Mouse (Mus musculus): ENCODE measurements around the gene Gm10563. TPM values are rescaled to one million over a fixed set of nuclear protein-coding genes. Genes with fewer than 3 reads are reported as not detected.

Gene Gm10563
- polyA plus RNA-seq, 1 experiment, result not detected

DNA sequence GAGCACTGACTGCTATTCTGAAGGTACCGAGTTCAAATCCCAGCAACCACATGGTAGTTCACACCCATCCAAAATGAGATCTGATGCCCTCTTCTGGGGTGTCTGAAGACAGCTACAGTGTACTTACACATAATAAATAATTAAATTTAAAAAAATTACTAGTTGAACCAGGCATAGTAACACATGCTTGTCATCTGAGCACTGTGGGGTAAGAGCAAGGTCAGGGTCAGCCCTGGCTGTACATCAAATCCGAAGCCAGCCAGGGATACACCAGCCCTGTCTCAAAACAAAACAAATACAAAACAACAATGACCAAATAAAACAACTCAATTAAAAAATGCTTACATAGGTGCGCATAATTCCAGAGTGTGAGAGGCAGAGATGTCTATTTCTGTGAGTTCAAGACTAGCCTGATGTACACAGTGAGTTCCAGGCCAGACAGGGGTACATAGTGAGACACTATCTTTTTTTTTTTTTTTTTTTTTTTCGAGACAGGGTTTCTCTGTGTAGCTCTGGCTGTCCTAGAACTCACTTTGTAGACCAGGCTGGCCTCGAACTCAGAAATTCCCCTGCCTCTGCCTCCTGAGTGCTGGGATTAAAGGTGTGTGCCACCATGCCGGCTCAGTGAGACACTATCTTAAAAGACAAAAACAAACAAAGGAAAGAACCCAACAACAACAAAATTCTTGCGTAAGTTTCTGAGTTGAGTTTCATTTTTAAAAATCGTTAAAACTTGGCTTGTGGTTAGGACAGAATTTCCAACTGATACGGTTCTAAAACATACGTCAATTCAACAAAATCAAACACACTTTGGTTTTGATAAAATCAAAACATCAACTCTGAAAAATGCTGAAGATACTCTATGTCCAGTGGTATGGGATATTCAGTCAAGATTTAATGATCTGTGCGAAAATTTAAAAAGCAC, 45.0 kb downstream of the Gm10563 start:
- peaks cover 6% of the 10 kb centered on the region for H3K4me1 ChIP-seq (replicated peaks; ENCODE audit: control insufficient read depth, insufficient read depth, low read length)
- H3K36me3 ChIP-seq (ENCODE audit: control insufficient read depth, insufficient read depth, low read length), result no peaks in the 10 kb centered on the region
- no peak for DNase-seq
- no peak overlapping the region for H3K4me3 ChIP-seq (ENCODE audit: control insufficient read depth, insufficient read depth, low read length)
- no peak for TF ChIP-seq POLR2A (IDR thresholded peaks at IDR 0.05; ENCODE audit: control insufficient read depth, extremely low read depth, insufficient read depth, low read length, poor library complexity)
- TF ChIP-seq CTCF (IDR thresholded peaks at IDR 0.05; ENCODE audit: borderline replicate concordance, control insufficient read depth, extremely low read depth, insufficient read depth, low read length, poor library complexity), result no peak
- H3K27me3 ChIP-seq (ENCODE audit: control insufficient read depth, insufficient read depth, low read length), result no peaks in the 10 kb centered on the region
- peak overlapping the region; percentile 41; the same call in 1 of the 2 replicates for H3K27ac ChIP-seq (ENCODE audit: control insufficient read depth, insufficient read depth, low read length)
- WGBS, result 38% methylated on average over 11 of the region's 11 CpGs

- H3K4me1 ChIP-seq (replicated peaks; ENCODE audit: control insufficient read depth, insufficient read depth, low read length), result no peaks in the 10 kb centered on the region; the same call in 1 of the 2 replicates
- H3K36me3 ChIP-seq (ENCODE audit: control insufficient read depth, insufficient read depth, low read length), result no peaks in the 10 kb centered on the region
- DNase-seq, result no peak
- no peak for TF ChIP-seq POLR2A (IDR thresholded peaks at IDR 0.05; ENCODE audit: control insufficient read depth, extremely low read depth, insufficient read depth, low read length, poor library complexity)
- TF ChIP-seq CTCF (IDR thresholded peaks at IDR 0.05; ENCODE audit: borderline replicate concordance, control insufficient read depth, extremely low read depth, insufficient read depth, low read length, poor library complexity), result no peak
- no peaks in the 10 kb centered on the region for H3K27me3 ChIP-seq (ENCODE audit: control insufficient read depth, insufficient read depth, low read length)
- 57% methylated on average over 17 of the region's 20 CpGs for WGBS
- H3K27ac ChIP-seq (ENCODE audit: control insufficient read depth, insufficient read depth, low read length), result no peak overlapping the region
- no peak overlapping the region for H3K4me3 ChIP-seq (ENCODE audit: control insufficient read depth, insufficient read depth, low read length)
Observed at GRCm38 (mm10) chr4:155598536-155598935, 46.7 kb downstream of the Gm10563 start.

DNA sequence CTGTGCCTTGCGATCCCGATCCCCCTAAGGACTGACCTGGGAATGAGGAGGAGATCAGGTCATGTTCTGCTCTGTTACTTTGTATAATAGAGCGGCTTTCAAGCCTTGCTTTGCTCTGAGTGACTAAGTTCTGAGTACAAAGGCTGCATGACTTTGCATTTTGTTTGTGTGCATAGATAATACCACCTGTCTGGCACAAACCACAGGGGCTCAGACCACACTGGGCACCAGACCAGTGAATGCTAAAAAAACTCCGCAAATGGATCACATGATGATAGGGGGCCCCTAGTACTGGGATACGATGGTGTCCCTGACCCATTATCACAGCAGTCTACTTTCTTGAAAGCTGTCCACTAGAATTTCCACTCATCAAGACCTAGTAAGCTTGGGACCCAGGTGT, 48.6 kb downstream of the Gm10563 start:
- H3K27me3 ChIP-seq (ENCODE audit: control insufficient read depth, insufficient read depth, low read length), result no peaks in the 10 kb centered on the region
- DNase-seq, result no peak
- no peaks in the 10 kb centered on the region for H3K4me1 ChIP-seq (replicated peaks; ENCODE audit: control insufficient read depth, insufficient read depth, low read length)
- TF ChIP-seq POLR2A (IDR thresholded peaks at IDR 0.05; ENCODE audit: control insufficient read depth, extremely low read depth, insufficient read depth, low read length, poor library complexity) (no peak), CTCF (IDR thresholded peaks at IDR 0.05; ENCODE audit: borderline replicate concordance, control insufficient read depth, extremely low read depth, insufficient read depth, low read length, poor library complexity) (no peak)
- H3K4me3 ChIP-seq (ENCODE audit: control insufficient read depth, insufficient read depth, low read length), result no peak overlapping the region
- no peak overlapping the region for H3K27ac ChIP-seq (ENCODE audit: control insufficient read depth, insufficient read depth, low read length)
- WGBS, result 29% methylated on average over 5 of the region's 5 CpGs
- H3K36me3 ChIP-seq (ENCODE audit: control insufficient read depth, insufficient read depth, low read length), result no peaks in the 10 kb centered on the region

- 74% methylated on average over 3 of the region's 3 CpGs for WGBS
- H3K36me3 ChIP-seq (ENCODE audit: control insufficient read depth, insufficient read depth, low read length), result no peaks in the 10 kb centered on the region
- no peaks in the 10 kb centered on the region for H3K4me1 ChIP-seq (replicated peaks; ENCODE audit: control insufficient read depth, insufficient read depth, low read length)
- TF ChIP-seq POLR2A (IDR thresholded peaks at IDR 0.05; ENCODE audit: control insufficient read depth, extremely low read depth, insufficient read depth, low read length, poor library complexity) (no peak), CTCF (IDR thresholded peaks at IDR 0.05; ENCODE audit: borderline replicate concordance, control insufficient read depth, extremely low read depth, insufficient read depth, low read length, poor library complexity) (no peak)
- no peaks in the 10 kb centered on the region for H3K27me3 ChIP-seq (ENCODE audit: control insufficient read depth, insufficient read depth, low read length)
- H3K4me3 ChIP-seq (ENCODE audit: control insufficient read depth, insufficient read depth, low read length), result no peak overlapping the region
- no peak overlapping the region for H3K27ac ChIP-seq (ENCODE audit: control insufficient read depth, insufficient read depth, low read length)
- DNase-seq, result no peak
Observed at GRCm38 (mm10) chr4:155595777-155596176, 49.4 kb downstream of the Gm10563 start.

GRCm38 (mm10) chr4:155593780-155594179, 51.4 kb downstream of the Gm10563 start:
- Histone ChIP-seq H3K4me3 (ENCODE audit: control insufficient read depth, insufficient read depth, low read length) (no peak overlapping the region), H3K4me1 (replicated peaks; ENCODE audit: control insufficient read depth, insufficient read depth, low read length) (no peaks in the 10 kb centered on the region), H3K36me3 (ENCODE audit: control insufficient read depth, insufficient read depth, low read length) (no peaks in the 10 kb centered on the region; the same call in 1 of the 2 replicates), H3K27ac (ENCODE audit: control insufficient read depth, insufficient read depth, low read length) (no peak overlapping the region), H3K27me3 (ENCODE audit: control insufficient read depth, insufficient read depth, low read length) (no peaks in the 10 kb centered on the region)
- no peak for DNase-seq
- 83% methylated on average over 1 of the region's 1 CpGs for WGBS
- TF ChIP-seq POLR2A (IDR thresholded peaks at IDR 0.05; ENCODE audit: control insufficient read depth, extremely low read depth, insufficient read depth, low read length, poor library complexity) (no peak), CTCF (IDR thresholded peaks at IDR 0.05; ENCODE audit: borderline replicate concordance, control insufficient read depth, extremely low read depth, insufficient read depth, low read length, poor library complexity) (no peak)

DNA sequence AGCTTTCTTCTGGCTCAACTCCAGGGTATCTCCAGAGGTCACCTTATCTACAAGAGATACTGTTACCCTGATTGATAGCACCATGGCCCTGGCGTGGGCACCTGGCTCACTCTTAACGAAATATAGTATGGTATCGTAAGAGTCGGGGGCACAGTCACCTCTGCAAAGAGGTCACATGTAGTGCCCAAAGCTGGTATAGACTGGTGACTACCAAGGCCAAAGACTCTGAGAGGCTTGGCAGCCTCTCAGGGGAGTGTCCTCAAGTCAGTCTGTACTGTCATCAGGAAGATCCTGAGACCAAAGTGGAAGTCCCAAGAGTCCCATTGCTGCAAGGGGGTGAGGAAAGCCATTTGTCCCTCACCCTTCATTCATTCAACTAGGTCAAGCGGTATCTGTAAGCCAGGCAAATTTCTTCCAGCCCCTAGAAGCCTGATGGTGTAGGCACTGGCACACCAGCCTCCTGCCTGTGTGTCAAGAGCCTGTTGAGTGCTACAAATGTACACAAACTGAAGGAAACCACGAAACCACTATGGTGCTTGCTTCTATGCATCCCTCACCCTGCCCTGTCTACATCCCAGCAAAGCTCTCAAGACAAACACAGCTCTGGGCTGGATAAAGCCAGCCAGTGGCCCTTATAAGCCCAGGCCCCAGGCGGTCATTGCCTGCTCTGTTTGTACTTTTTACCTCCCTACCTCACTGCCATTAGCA, 54.0 kb downstream of the Gm10563 start:
- TF ChIP-seq CTCF (IDR thresholded peaks at IDR 0.05; ENCODE audit: borderline replicate concordance, control insufficient read depth, extremely low read depth, insufficient read depth, low read length, poor library complexity) (no peak), POLR2A (IDR thresholded peaks at IDR 0.05; ENCODE audit: control insufficient read depth, extremely low read depth, insufficient read depth, low read length, poor library complexity) (no peak)
- H3K27me3 ChIP-seq (ENCODE audit: control insufficient read depth, insufficient read depth, low read length), result no peaks in the 10 kb centered on the region
- 69% methylated on average over 7 of the region's 7 CpGs for WGBS
- H3K4me3 ChIP-seq (ENCODE audit: control insufficient read depth, insufficient read depth, low read length), result no peak overlapping the region
- no peak overlapping the region for H3K27ac ChIP-seq (ENCODE audit: control insufficient read depth, insufficient read depth, low read length)
- peaks cover 15% of the 10 kb centered on the region; the same call in 1 of the 2 replicates for H3K36me3 ChIP-seq (ENCODE audit: control insufficient read depth, insufficient read depth, low read length)
- no peaks in the 10 kb centered on the region for H3K4me1 ChIP-seq (replicated peaks; ENCODE audit: control insufficient read depth, insufficient read depth, low read length)
- DNase-seq, result no peak

All from thymus, adult 2 months (tissue).